Mouse (Mus musculus) lung, postnatal 4 days (tissue): ENCODE measurements around the gene Prdm9.

ENCODE experiments used
- DNase-seq, 2 experiments: peaks; one replicate each; pipeline ENCODE4 v3.0.0; 2021

Gene Prdm9

DNA sequence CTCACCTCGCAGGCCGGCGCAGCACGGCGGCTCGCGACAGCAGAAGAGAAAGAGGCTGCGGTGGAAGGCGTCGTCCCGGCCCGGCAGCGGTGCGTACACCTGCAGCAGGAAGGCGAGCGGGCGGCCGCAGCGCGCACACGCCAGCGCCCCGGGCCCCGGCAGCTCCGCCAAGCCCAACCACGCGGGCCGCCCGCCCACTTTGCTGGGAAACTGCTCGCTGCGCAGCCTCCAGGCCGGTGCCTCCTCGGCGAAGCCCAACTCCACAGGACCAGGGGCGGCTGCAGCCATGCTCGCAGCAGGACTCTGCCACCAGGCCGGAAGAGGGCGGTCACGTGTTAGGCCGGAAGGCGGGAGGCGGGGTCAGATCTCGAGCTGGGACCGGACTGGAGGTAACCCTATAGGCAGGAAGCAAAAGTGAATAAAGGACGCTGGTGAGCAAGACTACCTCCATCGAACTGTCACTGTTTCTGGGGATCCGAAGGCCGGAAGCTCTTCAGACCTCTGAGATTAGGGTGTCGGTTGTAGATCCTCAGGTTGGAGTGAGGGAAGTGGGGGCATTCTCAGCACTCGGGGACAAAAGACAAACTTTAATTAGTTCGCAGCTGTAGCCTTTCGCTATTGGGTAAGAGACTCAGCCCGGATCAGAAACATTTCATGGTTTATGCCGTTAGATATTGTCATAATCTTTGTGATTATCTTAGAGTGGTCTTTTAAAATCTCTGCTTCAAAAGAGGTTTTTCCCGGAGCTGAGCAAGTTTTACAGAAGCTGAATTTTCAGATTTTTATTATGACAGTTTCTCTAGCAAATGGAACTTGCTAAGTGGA lies 37.0 kb downstream of the Prdm9 start, which contains the start of gene Pdcd2:
Pdcd2 (minus strand) TSS at position 316 of the 825 bp plus-strand sequence.
- peak; percentile 96 for DNase-seq

DNA sequence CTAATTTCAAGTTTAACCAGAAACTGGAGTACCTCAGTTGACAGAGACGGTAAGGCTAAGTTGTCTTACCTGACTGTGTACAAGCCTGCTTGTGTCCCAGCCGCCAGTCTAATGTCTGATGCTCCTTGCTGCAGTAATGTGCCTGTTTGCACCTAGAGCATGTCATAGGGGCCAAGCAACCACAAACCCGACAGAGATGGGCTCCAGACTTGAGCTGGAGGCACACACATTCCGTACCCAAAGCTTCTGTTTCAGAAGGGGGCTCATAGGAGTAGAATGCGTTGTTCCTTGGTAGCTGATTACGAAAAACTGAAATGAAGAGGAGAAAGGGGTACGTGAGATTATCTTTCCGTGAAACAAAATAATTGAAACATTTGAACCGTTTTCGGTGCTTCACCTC lies 37.9 kb downstream of the Prdm9 start:
- no peak for DNase-seq

DNA sequence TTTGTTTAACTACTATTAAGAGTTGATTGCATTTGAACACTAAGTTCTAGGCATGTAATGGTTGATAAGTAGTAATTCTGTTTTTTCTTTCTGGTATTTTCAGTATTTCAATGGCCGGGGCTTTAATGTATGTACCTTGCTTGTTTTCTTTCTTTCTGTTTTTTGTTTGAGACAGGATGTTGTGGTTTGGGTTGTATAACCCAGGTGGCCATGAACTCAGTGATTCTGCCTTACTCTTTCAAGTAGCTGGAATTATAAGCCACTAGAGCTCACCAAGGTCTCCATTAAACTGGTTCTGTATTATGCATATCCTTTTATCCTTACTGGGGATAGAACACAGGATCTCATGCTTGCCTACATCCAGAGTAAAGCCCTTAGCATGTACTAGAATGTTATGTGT lies 45.4 kb downstream of the Prdm9 start:
- DNase-seq = no peak

DNA sequence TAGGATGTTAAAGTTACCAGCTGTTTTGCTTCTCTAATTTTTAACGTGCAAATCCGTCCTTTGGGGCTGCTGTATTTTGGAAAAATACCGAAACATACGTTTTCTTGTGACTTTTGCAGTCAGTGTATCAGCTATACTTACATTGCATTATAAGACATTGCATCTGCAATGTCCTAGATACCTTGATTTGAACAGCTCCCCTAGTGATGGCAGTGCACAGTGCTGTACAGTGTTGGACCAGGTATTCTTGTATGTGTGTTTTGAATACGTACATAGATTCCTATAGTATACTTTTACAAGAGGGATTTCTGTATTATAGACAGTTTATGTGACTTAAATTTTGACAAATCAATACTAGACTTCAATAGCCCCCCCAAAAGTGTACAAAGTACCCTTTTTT lies 46.0 kb downstream of the Prdm9 start:
- no peak for DNase-seq

- no peak for DNase-seq
These were observed 46.4 kb downstream of the Prdm9 start for GRCm38 (mm10) chr17:15517776-15518175.

DNA sequence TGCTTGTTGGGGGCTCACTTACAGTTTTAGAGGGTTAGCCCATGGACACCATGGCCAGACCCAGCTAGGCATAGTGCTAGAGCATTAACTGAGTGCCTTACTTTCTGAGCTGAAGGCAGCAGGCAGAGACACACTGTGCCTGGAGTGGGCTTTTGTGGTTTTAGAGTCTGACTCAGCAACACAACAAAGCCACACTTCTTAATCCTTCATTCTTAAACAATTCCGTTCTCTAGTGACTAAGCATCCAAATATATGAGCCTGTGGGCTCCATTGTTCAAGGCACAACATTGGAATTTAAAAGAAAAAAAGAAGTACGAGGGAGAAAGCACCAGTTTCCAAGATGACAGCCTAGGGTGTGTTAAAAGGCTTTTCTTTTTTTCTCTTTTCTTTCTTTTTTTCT lies 53.5 kb downstream of the Prdm9 start:
- DNase-seq = no peak

DNA sequence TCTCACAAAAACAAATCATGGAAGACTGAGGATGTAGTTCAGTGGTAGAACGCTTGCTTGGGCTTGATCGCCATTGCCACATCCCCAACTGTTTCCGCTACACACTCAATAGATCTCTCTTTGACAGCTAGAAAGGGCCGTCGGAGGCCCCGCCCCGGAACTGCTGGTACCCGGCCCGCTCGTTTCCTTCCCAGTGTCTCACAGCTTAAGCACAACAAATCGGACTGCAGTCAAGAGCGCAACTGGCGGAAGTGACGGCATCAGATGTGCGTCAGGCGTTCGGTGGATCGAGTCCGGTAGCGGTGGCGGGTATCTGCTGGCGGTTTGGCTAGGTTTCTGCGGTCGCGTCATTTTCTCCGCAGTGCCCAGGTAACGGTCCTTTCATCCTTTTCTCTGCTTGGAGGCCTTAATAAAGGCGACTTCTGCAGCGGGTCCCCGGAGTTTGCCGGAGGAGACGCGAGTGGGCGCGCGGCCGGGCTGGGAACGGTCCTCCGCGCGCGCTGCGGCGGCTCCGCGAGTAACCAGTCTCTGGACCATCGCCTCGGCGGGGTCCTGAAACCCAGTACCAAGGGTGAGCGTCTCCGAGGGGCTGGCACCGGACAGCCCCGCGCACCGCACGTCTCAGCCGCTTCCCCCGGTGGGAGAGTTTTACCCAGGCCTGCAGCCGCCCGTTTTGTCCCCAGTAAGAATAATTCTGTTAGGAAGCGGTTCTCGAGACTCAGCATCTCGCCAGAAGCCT lies 64.3 kb downstream of the Prdm9 start, which contains the start of the genes Psmb1 and Tbp:
Psmb1 (minus strand) TSS at position 96 of the 739 bp plus-strand sequence.
Tbp (plus strand) TSS at position 233 of the 739 bp plus-strand sequence.
- DNase-seq = peak; percentile 98 to 99

DNA sequence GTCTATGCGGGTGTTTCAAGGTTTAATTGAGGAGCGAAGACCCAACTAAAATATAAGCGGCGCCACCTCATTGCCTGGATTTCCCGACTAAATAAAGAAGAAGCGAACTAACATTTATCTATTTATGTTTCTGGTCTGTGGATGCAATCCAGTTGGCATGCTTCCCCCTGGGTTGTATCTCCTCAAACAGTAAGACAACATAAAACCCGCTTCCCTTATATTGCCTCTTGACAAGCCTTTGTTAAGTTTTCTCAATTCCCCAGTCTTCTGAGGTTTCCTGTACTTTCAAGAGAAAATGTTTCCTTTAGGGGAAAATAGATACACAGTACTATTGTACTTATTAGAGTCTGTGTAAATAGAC lies 65.4 kb downstream of the Prdm9 start:
- no peak for DNase-seq

DNA sequence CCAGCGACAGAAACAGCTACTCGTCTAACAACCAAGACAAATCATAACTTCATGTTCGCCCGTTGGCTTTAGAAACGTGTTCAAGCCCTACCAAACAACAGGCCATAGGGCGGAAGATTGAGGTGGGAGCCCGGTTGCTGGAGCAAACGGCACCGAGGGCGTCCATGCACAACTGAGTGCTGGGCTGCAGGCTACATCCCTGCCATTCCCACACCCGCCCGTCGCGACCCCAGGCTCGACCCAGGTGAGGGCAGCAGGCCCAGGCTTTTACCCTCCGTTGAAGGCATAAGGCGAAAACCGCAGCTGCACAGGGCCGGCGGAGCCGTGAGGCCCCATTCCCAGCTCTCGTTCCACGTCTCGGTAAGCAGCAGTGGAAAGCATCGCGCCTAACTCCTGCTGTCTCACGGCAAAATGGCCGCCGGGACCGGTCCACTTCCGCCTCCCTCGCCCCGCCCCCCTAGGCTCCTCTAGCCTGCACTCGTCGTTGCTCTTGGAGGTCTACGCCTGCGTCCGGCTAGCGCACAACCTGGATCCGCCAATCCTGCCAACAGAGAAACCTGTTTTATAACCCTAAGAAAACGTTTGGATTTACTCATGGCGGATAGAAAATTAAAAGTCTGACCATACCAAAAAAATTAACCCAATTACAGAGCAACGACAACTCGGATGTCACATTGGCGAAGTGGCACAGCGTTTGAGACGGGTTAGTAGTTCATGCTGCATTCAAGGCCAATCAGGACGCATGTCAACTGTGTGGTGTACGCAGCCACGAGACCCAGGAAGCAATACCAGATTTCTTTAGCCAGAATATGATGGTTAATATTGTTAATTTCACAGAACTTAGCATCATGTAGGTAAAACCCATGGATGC lies 66.0 kb downstream of the Prdm9 start:
- peak; percentile 95 for DNase-seq
